Mouse (Mus musculus) thymus, postnatal 14 days (tissue): ENCODE measurements around the gene Grtp1.

ENCODE experiments used
- DNase-seq: peaks from one replicate; pipeline ENCODE4 v3.0.0; 2021

Grtp1 gene

GRCm38 (mm10) chr8:13204371-13205140 is 4.1 kb upstream of the Grtp1 start:
- DNase-seq: no peak

GRCm38 (mm10) chr8:13203472-13203871 is 3.1 kb upstream of the Grtp1 start:
- peak; percentile 37 for DNase-seq

DNA sequence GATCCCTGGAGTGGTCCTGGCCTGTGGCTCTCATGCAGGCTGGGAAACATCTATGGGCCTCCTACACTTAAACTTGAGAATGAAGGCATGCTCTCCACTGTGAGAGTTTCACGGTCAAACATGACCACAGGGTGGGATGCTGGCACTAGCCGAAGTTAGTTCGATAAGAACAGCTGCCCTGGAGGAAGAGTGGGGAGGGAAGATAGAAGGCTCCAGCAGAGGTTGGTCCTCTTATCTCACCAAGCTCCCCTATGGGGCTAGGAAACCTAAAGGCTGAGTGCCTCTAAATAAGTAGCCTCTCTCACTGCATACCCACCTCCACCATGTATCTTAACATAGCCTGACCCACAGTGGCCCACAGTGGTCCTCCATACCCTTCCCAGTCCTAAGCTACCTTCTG is 2.4 kb upstream of the Grtp1 start:
- DNase-seq: no peak

DNA sequence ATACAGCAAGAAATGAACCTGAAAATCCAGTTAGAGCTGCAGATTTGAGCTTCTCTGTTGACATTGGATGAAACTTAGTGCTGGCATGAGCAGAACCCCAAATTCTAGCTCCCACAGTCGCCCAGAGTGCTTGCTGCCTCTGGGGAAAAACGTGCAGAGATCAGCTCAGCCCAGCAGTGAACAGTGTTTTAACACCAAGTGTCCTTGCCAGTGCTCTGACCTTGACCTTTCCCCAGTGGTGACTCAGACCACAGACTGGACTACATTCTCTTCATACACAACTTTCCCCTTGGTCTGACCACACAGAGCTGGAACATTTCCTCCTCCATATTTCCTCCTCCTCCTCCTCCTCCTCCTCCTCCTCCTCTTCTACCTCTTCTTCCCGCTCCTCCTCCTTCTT is 1.6 kb upstream of the Grtp1 start:
- no peak for DNase-seq

GRCm38 (mm10) chr8:13201013-13201334 is 554 bp upstream of the Grtp1 start:
- DNase-seq: no peak

DNA sequence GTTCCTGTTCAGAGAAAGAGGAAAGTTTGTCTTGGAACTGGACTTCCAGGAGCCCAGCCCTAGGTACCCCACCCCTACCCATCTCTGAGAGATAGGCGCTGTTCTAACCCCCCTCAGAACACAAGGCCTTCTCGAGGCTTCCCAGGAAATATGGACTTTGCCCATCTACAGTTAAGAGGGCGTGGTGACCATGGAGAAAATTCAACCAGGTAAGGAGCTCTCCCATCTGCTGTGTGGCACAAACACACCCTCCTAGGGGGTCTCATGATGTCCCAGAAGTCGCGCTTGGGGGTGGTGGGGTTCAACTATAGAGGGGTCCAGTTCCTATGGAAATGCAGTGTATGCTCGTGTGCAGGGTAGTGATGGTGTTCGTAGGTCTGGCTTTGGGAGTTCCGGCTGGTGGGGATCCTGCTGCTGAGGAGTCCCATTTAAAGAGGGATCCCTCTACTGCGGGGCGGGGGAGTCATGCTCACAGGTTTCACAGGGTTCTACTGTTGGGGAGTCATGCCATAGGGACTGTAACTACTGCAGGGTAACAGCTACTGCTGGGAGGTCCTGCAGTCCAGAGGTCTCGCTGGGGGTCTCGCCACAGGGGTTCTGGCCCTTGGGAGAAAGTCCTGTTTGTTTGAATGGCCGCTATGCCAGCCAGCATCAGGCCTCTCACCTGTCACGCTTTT is 897 bp downstream of the Grtp1 start:
- DNase-seq: no peak

GRCm38 (mm10) chr8:13197493-13197892 is 2.9 kb downstream of the Grtp1 start:
- no peak for DNase-seq

DNA sequence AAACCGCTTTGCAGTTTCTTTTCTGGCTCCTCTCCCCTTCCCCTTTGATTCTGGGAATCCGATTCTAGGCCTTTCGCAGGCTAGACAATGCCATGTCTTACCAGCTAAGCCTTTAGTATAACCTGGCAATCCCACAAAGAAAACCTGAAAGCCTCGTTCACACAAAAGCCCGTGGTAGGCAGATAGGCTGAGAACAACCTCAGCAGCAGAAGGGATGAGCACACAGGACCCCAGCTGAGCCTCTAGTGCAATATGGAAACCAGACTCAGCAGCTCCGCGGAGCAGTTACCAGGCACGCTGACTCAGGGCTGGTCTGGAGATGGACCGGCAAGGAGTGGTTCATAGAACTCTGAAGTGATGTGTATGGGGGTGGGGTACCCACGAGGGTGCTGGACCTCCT is 5.6 kb downstream of the Grtp1 start:
- DNase-seq: no peak

DNA sequence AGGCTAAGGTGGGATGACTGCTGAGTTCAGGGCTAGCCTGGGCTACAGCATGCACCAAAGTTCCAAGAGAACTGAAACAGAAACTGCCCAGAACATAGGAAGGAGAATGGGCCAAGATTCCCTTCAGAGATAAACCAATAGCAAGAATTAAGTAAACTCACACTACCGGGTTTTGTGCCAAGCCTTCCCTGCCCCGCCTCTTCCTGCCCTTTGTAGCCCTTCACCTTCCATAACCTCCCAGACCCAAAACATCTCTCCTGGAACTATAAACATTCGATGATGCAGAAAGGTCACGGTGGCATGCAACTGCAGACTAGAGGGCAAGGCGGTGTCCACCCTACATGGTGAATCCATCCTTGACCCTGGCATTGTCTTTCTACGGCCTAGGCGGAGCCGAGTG is 10.2 kb downstream of the Grtp1 start:
- DNase-seq: no peak

GRCm38 (mm10) chr8:13188857-13189256 is 11.6 kb downstream of the Grtp1 start:
- DNase-seq: no peak

- no peak for DNase-seq
These were observed 12.3 kb downstream of the Grtp1 start for GRCm38 (mm10) chr8:13188052-13188555.

- DNase-seq: no peak
These were observed 12.8 kb downstream of the Grtp1 start for GRCm38 (mm10) chr8:13187638-13188037.

GRCm38 (mm10) chr8:13187229-13187628 is 13.2 kb downstream of the Grtp1 start:
- DNase-seq: no peak

DNA sequence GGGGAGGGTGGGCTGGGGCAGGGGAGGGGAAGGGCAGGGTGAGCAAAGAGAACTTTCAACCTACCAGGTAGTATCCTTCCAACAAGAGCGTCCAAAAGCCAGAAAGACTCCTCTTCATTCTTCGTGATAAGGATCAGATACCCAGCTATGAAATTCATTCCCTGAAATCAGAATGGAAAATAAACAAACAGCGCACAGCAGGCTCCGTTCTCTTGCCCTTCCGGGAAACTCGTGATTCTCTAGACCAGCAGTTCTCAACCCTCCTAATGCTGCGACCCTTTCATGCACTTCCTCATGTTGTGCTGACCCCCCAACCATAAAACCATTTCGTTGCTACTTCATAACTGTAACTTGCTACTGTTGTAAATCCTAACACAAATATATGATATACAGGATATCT is 13.6 kb downstream of the Grtp1 start:
- no peak for DNase-seq

GRCm38 (mm10) chr8:13181691-13181976 is 18.8 kb downstream of the Grtp1 start:
- no peak for DNase-seq

- no peak for DNase-seq
These were observed 19.3 kb downstream of the Grtp1 start for GRCm38 (mm10) chr8:13180911-13181690.

DNA sequence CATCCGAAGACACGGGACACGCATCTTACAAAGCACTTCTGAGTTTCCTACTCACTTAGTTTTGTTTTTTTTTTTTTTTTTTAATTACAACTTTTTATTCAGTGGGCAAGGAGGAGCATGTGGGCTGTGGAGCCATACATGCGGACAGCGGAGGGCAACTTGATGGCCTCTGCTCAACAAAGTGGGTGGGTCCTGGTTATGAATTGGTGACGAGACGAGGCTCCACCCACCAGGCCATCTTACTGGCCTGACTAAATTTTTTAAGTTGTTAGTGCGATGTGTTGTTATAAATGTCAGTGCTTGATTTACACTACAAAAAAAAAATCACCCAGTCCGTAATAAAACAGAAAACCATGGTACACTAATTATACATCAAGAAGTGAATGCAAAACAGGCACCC is 20.0 kb downstream of the Grtp1 start:
- no peak for DNase-seq

- DNase-seq: no peak
These were observed 20.5 kb downstream of the Grtp1 start for GRCm38 (mm10) chr8:13179948-13180347.

DNA sequence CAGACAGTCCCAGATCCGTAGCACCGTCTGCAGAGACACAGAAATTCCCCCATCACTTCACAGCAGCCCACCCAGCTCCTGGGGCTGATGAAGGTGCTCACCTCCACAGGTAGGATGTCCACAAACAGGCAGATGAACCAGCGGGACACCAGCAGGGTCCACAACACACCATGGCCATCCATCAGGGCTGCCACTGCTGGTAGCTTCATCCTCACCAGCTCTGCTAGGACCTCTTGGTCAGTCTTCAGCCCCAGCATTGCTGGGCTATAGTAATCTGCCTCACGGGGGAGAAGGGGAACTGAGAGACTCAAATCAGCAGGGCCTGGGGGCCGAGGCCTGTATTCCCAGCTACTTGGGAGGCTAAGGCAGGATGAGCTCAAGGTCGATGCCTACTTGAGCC is 20.9 kb downstream of the Grtp1 start:
- no peak for DNase-seq

- DNase-seq: no peak
These were observed 22.3 kb downstream of the Grtp1 start for GRCm38 (mm10) chr8:13178137-13178536.

DNA sequence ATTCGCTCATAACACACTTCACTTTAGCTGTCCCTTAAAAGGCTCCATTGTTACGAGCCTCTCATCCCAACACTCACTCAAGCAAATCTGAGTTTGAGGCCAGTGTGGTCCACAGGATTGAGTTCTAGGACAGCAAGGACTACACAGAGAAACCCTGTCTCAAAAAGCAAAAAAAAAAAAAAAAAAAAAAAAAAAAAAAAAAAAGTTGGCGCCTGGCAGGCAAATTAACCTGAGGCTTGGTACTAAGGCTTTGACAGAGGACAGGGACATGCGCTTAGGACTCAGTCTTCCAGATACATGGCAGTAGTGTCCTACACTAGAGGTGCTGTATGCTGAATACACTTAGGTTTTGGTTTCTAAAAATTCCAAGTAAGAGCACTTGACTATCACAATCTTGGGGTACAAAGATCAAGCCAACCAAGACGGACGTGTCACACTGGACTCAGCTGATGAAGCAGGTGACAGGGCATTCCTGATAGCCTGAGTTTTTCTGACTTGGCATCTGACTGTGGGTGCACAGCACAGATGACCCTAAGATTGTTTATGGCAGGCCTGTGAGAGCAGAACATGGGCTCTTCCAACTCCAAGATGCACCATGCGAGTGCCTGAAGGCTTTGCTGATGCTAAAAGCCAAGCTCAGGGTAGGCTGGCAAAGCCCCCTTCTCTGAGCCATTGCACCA is 23.1 kb downstream of the Grtp1 start:
- no peak for DNase-seq

- DNase-seq: no peak
These were observed 24.8 kb downstream of the Grtp1 start for GRCm38 (mm10) chr8:13175650-13176049.

GRCm38 (mm10) chr8:13174811-13175210 is 25.6 kb downstream of the Grtp1 start:
- no peak for DNase-seq
